Mouse (Mus musculus) spleen, adult 2 months (tissue): ENCODE measurements around the gene Skap1.

ENCODE experiments used
- CTCF ChIP-seq: fragments of 200-500 bp; IDR thresholded peaks from 2 replicates; pipeline ENCODE4 v1.5.1; 2011; ENCODE audit warnings: mild to moderate bottlenecking, inconsistent platforms; ENCODE audit not compliant: insufficient read depth, insufficient read length, insufficient replicate concordance; ENCODE audit errors: extremely low read depth
- POLR2A ChIP-seq: fragments of 200-500 bp; IDR thresholded peaks from 2 replicates; pipeline ENCODE4 v1.6.1; 2011; ENCODE audit warnings: low read depth, low read length, inconsistent platforms

DNA sequence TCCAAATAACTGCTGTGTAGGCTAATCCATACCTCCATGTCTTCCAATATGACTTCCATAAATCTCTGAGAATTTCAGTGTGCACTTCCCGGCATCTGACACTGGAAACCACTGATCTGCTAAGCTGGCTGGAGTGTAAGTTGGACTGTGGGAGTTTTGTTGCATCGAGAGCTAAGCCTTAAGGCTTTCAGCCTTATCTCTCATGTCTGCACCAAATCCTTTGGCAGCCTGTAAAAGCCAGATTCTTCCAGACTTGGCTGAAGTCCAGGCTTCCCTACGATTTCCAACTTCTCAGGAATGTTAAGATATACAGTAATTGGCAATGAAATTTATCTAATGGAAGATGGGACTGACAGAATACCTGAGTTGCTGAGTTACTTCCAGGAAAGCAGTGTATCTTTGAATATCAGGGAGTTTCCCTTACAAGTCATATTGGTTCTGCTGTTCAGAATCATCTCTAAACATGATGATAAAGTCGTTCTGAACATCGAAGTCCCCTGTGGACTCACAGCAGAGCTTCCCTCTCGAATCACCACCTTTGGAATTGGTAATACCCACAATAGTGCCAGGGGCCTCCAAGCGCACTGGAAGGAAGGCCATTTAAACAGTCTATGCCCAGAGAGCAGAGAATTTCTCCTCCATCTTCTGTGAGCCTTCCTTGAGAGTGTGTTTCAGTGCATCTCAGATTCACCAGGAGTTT lies 140.5 kb downstream of the Skap1 start:
- TF ChIP-seq POLR2A (no peak), CTCF (no peak)
